Mouse (Mus musculus) cerebellum, adult (tissue): ENCODE measurements at regions not wholly inside any gene's neighbourhood (a gene's known extent, or its start where the extent isn't known, plus 50 kb on each side); places are given as distances from the start of the nearest gene placed in this dataset.

Experiments
- ATAC-seq: cut with Nextera tagmentation; 2 replicates; pipeline ENCODE4 v1.9.2; 2017; ENCODE audit warnings: mild to moderate bottlenecking, moderate library complexity, mixed read lengths; ENCODE audit not compliant: insufficient number of reproducible peaks, low FRiP score, low TSS enrichment

DNA sequence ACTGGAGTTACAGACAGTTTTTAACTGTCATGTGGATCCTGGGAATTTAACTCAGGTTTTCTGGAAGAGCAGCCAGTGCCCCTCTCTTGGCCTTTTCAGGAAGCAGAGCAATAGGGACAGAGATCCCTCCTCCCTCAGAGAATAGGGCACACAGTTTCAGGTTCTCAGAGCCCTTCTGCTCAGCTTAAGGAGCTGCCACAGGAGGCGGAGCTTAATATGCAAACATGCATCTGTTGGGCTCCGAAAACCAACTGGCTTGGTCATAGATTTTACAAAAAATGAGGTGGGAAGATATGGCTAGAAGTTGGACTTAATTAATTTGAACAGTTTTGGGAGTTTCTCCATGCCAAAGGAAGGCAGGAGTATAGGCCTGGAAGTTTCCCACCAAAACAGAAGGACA, 61.9 kb upstream of the Znrf2 start:
- ATAC-seq = no peak

DNA sequence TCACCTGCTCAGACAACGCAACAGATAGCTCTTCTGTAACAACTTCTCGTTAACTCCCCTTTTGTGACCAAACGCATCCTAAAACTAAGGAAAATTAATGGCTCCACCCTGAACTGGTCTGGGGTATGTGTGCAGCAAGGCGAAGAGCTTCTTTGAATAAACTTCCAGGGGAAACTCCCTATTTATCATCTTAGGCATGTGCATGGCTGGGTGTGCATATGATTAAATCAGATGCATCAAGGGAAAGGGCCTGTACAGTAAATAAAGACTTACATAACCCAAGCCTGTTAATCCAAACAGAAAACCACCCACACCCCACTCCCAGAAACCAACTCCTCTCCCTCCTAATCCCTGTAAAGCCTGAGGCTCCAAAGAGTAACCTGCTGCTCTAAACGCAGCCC, 59.2 kb upstream of the Znrf2 start:
- no peak for ATAC-seq

GRCm38 (mm10) chr6:54758112-54758511, 58.6 kb upstream of the Znrf2 start:
- peak; percentile 79 for ATAC-seq

GRCm38 (mm10) chr6:54759263-54759662, 57.5 kb upstream of the Znrf2 start:
- ATAC-seq = no peak

- ATAC-seq = no peak
Measured at GRCm38 (mm10) chr6:54759942-54760498, 56.7 kb upstream of the Znrf2 start.

DNA sequence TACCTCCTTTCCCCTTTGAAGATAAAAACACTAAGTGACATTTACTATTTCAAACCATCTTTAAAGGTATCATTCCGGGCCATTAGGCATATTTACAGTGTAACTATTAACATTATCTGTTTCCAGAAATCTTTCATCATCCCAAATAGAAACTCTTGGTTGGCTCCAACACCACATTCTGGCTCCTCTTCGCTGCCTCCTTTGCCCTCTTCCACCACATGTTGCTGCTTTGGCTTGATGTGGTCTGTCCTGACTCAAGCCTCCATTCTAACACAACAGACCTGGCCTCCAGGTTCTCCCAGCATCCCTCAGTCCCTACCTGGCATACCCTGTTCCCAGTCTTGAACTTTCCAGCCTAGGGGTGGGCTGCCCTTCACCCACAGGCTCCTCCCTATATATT, 56.2 kb upstream of the Znrf2 start:
- ATAC-seq = no peak

- no peak for ATAC-seq
Measured at GRCm38 (mm10) chr6:54762021-54762420, 54.7 kb upstream of the Znrf2 start.

- ATAC-seq = no peak
Measured at GRCm38 (mm10) chr6:54762499-54762898, 54.2 kb upstream of the Znrf2 start.

DNA sequence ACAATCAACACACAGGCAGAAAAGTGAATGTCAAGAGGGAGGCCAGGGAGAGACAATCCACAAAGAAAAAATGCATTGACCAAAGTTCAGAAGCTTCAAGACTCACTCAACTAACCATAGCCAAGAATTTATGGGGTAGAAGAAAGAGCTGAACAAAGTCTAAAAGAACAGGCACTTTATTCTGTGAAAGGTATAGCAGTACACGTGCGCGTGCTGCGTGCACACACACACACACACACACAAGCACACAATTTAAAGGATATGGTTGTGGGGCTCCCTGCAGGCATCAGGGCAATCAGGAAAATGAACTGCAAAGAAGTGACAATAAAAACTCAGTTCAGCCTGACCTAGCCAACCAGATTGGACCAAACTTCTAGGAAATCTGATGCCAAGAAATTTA, 53.0 kb upstream of the Znrf2 start:
- ATAC-seq = no peak

DNA sequence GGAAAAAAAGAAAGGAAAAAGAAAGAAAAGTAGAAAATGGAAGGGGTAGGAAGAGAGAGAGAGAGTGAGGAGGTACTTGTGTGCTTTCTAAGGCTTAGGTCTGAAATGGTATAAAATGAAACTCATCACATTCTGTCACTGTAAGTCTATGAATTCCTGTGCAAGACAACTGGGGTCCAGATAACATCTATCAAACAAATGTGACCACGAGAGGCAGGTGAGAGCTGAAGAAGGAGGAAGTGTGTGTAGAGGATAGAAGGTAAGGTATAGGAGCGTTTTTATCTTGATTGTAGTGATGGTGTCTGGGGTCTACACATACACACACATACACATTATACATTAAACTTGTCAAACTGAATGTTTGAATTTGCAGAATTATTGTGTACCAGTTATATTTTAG, 51.0 kb upstream of the Znrf2 start:
- no peak for ATAC-seq

GRCm38 (mm10) chr6:54766485-54767112, 50.1 kb upstream of the Znrf2 start:
- no peak for ATAC-seq
